Mouse (Mus musculus) cerebellum, adult 9-10 months (tissue): ENCODE results near the gene Themis2.
"Not testable (repeated sequence)": the region's sequence is repeated elsewhere in the genome, so short reads cannot be mapped to it uniquely, and the experiment has no call there.

ENCODE experiments used
- DNase-seq: peaks from one replicate; pipeline ENCODE4 v3.0.0; 2022

Gene Themis2

DNA sequence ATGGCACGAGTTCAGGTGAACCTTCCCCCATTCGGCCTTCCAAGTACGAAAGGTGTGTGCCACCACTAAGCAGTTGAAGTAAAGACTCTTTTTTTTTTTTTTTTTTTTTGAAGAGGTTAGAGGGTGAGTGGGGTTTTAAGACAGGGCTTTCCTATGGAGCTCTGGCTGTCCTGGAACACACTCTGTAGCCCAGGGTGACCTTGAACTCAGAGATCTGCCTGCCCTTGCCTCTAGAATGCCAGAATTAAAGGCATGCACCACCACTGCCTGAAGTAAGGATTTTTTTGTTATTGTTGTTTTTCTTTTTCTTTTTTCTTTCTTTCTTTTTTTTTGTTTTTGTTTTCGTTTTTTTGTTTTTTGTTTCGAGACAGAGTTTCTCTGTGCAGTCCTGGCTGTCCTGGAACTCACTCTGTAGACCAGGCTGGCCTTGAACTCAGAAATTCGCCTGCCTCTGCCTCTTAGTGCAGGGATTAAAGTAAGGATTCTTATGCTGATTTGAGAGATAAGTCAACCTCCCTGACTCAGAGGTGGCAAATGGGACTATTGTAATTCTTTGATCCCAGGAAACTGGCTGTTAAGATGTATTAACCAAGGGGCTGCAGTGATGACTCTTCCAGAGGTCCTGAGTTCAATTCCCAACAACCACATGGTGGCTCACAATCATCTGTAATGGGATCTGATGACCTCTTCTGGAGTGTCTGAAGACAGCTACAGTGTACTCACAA, 46.8 kb downstream of the Themis2 start:
- DNase-seq, result no peak

DNA sequence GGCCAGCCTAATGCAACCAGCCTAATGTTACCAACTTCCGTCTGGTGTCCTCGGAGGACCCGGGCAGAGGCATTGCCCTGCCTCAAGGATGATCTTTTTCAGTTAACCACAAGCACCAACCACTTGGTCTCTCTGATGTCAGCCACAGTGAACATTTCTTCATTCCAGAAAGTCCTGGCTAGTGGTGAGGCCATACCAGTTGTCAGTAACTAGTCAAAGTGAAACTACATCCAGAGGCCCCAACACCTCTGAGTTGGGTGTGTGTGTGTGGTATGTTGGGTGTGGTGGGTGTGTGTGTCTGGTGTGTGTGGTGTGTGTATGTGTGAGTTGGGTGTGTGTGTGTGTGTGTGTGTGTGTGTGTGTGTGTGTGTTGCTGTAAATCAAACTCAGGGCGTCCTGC, 47.4 kb downstream of the Themis2 start:
- no peak for DNase-seq

DNA sequence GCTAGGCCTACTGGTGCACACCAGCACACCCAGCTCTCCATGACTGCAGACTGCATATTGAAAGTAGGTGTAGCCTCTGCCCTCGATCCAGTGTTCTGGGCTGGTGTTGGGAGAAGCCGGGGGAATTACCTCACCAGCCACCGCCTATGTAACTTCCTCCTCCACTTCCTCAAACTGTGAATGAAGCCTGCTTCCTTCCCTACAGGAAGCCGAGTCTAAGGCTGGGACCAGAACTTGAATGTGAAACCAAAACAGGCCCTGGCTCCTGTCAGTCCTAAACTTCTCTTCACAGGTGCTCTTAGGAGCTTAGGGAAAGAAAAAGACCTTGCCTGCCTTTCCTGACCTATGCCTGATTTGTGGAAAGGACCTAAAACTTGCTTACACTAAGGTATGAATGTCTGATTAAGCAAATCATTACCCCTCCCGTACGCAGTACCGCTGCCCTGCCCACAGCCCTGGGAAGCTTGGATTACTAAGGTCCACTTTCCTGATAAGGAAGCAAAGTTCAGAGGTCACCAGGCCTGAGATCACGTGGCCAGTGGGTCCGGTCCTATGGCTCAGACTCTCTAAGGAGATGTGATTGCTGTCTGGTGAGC, 48.4 kb downstream of the Themis2 start:
- no peak for DNase-seq

DNA sequence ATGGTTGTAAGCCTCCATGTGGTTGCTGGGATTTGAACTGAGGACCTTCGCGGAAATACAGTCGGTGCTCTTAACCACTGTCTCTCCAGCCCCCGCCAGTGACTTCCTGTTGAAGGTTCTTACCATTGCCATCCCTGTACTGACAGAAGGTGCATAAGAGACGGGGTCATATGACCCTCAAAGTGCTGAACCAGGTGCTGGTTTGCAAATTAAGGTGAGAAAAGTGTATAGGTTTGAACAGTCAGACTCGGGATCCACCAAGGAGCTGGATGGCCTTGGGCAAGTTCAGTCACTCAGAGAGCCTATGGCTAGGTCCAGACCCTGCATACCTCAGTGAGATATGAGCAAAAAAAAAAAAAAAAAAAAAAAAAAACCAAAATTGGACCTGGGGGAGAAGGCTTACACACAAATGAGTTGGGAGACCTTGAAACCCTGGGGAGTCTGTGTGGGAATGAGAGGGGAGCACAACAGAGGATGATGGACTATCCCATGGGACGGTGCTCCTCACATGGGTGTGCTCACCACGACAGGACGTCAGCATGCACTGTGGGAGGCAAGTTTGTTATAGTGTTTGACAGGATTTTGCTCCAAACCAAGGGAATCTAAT, 49.2 kb downstream of the Themis2 start:
- DNase-seq, result no peak

GRCm38 (mm10) chr4:132743992-132744911, 51.9 kb downstream of the Themis2 start:
- no peak for DNase-seq

- no peak for DNase-seq
Measured at GRCm38 (mm10) chr4:132741491-132741890, 54.7 kb downstream of the Themis2 start.

DNA sequence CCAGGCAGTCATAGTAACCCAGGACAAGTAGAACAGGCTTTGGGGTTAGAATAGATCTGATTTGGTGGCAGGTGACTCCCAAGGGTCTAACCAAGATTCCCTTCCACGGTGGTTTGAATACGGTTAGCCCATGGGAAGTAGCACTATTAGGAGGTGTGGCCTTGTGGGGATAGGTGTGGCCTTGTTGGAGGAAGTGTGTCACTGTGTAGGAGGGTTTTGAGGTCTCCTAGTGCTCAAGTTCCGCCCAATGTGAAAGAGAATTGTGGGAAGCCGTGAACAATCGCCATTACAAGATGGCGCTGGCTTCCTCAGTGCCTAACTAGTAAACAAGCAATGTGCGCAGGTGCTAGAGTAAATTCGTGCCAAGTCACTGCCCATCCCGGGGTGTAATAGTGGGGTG, 59.0 kb downstream of the Themis2 start:
- not testable (repeated sequence) for DNase-seq

- DNase-seq, result no peak
Measured at GRCm38 (mm10) chr4:132735894-132736293, 60.3 kb downstream of the Themis2 start.

- no peak for DNase-seq
Measured at GRCm38 (mm10) chr4:132735389-132735788, 60.8 kb downstream of the Themis2 start.

DNA sequence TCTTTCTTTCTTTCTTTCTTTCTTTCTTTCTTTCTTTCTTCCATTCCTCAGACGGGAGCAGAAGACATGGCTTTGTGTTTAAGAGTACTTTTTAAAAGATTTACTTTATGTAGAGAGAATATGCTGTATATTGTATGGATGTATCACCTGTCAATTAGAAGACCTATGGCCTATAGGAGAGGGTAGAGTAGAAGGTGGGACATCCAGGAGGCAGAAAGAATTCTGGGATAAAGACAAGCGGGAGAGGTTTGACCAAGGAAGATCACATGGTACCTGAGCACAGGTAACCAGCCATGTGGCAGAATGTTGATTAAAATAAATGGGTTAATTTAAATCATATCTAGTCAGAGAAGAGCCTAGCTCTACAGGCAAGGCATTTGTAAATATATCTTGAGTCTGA, 61.4 kb downstream of the Themis2 start:
- no peak for DNase-seq

GRCm38 (mm10) chr4:132733071-132733770, 63.0 kb downstream of the Themis2 start:
- no peak for DNase-seq

DNA sequence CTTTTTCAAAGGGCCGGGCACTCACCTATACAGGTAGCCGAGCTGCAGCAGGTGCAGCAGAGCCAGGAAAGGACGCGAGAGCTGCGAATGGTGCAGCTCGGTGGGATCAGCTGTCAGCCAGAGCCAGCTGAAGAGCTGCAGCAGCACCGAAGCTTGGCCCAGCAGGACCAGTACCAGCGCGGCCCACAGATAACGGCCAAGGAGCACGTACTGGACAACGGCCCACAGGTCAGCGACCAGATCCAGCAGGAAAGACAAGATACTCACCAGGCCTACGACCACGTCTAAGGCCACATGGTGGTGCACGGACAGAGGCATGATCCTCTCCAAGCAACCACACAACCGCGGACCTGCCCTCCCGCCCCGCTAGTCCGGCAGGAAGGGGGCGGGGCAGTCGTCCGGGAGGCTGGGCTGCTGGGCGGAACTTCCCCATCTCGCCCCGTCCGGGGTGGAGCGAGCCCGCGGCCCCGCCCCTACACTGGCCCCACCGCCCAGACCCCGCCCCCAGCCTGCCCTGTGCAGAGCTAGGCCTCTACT, 64.0 kb downstream of the Themis2 start, which contains the start of gene Xkr8:
Gene Xkr8, minus strand, starts transcription at position 399 of the 537 bp plus-strand sequence.
- peak; percentile 72 for DNase-seq
